Mouse (Mus musculus) neural tube, embryonic 15.5 days (tissue): ENCODE measurements around the gene Trim46. TPM values are rescaled to one million over a fixed set of nuclear protein-coding genes. Genes with fewer than 3 reads are reported as not detected.

ENCODE experiments used
- ATAC-seq: fragments of 200-750 bp; cut with Nextera tagmentation; 2 replicates; pipeline ENCODE4 v1.8.0; 2017; ENCODE audit warnings: mild to moderate bottlenecking, moderate TSS enrichment, moderate library complexity; ENCODE audit not compliant: low FRiP score
- H3K27ac ChIP-seq: fragments of 300-500 bp; sonication (generic); replicated peaks from 2 replicates; pipeline ENCODE4 v1.5.1; 2015; ENCODE audit warnings: mild to moderate bottlenecking, inconsistent platforms
- H3K27me3 ChIP-seq: fragments of 300-500 bp; sonication (generic); replicated peaks from 2 replicates; pipeline ENCODE4 v1.6.1; 2015; ENCODE audit warnings: inconsistent platforms
- H3K36me3 ChIP-seq: fragments of 300-500 bp; sonication (generic); 2 replicates; pipeline ENCODE4 v1.6.1; 2015; ENCODE audit warnings: inconsistent platforms
- H3K4me1 ChIP-seq: fragments of 300-500 bp; sonication (generic); 2 replicates; pipeline ENCODE4 v1.6.1; 2015; ENCODE audit warnings: inconsistent platforms
- H3K4me2 ChIP-seq: fragments of 300-500 bp; sonication (generic); 2 replicates; pipeline ENCODE4 v1.6.1; 2015; ENCODE audit warnings: inconsistent platforms, mild to moderate bottlenecking, moderate library complexity
- H3K4me3 ChIP-seq: fragments of 300-500 bp; sonication (generic); replicated peaks from 2 replicates; pipeline ENCODE4 v1.5.1; 2015; ENCODE audit warnings: mild to moderate bottlenecking, inconsistent platforms
- H3K9ac ChIP-seq: fragments of 300-500 bp; sonication (generic); replicated peaks from 2 replicates; pipeline ENCODE4 v1.6.1; 2015; ENCODE audit warnings: mild to moderate bottlenecking, inconsistent platforms
- H3K9me3 ChIP-seq: fragments of 300-500 bp; sonication (generic); replicated peaks from 2 replicates; pipeline ENCODE4 v1.6.1; 2016; ENCODE audit warnings: inconsistent platforms
- WGBS: fragments of 180-500 bp; shearing (Covaris S2); methylation state at CpG from one replicate; pipeline ENCODE4 v1.1.7; 2015; ENCODE audit warnings: mixed read lengths; 5-methylcytosine and 5-hydroxymethylcytosine counted together
- polyA plus RNA-seq: library from polyadenylated mRNA; unstranded; fragments of >200 nt; fragmentation: Nextera tagmentation; extraction: Ambion mirVana; gene quantifications from 2 replicates; pipeline ENCODE4 v1.2.1, GENCODE M21; 2015

The Trim46 gene
- polyA plus RNA-seq, result 63.0 and 76.6 TPM in 2 replicates

DNA sequence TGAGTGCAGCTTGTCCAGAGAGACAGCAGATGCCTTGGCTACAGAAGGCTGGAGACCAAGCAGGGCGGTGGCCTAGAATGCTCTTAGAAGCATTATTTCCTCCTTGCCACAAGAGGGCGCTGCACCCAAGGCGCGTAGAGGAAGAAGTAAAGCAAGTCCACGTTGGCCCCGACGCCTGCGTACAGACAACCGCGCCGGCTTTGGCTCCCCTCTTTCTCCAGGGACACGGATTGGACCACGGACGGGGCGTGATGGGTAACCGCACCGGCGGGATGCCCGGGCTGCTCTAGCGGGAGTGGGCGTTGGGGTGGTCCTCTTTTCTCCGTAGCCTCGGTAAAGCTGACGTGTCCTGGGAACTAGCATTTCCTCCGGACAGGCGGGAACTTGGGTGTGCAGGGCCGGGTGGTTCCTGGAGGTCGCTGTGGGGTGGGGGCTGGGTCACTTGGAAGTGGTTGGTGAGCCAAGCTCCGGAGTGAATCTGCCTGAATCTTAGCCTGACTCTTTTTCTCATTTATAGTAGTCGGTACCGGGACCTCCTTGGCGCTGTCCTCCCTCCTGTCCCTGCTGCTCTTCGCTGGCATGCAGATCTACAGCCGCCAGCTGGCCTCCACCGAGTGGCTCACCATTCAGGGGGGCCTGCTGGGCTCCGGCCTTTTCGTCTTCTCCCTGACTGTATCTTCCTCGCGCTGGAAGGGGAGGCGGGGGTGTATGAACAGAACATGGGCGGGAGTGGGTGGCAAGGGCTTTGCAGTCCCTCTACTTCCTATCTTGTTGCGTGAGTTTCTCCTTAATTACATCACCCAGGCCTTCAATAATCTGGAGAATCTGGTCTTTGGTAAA lies at the start of gene Trim46:
Gene Trim46, minus strand, starts transcription at position 49 of the 840 bp plus-strand sequence.
- H3K4me1 ChIP-seq, result peaks cover 69% of the 10 kb centered on the region
- peaks cover 20% of the 10 kb centered on the region for H3K36me3 ChIP-seq
- H3K9ac ChIP-seq, result peak within 1 kb of the TSS; percentile 73
- no peaks in the 10 kb centered on the region for H3K27me3 ChIP-seq
- under 1% methylated on average over 41 of the region's 42 CpGs for WGBS
- H3K27ac ChIP-seq, result peak within 1 kb of the TSS; percentile 95
- peak; percentile 74 for ATAC-seq
- H3K9me3 ChIP-seq, result no peaks in the 10 kb centered on the region
- peak within 1 kb of the TSS; percentile 73 for H3K4me2 ChIP-seq
- H3K4me3 ChIP-seq, result peak within 1 kb of the TSS; percentile 58

DNA sequence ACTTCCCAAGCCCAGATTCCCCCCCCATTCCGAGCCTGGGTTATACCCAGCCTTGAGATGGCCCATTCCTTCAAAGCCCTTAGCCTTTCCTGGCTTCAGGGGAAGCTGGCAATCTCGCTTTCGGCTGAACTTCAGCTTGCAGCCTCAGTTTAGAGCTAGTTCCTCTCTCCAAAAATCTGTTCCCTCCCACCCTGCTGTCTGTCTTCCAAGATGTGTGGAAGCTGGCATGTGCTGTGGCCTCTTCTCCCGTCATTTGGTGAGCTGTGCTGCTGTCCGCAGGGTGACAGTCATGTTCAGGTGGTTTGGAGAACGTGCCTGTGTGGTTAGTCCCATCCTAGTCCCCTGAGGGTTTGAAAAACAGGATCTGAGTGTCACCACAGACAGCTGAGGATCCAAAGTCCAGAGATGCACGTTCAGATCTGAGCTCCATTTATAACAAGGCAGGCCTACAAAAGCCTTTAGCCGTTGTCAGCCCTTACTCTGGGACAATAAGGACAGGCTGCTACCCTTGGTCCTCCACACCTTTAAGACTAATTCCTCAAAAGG lies 49.6 kb upstream of the Trim46 start:
- 84% methylated on average over 8 of the region's 8 CpGs for WGBS
- H3K4me1 ChIP-seq, result peaks cover 10% of the 10 kb centered on the region
- no peak overlapping the region for H3K4me2 ChIP-seq
- H3K27ac ChIP-seq, result no peak overlapping the region
- no peak overlapping the region for H3K4me3 ChIP-seq
- H3K36me3 ChIP-seq, result no peaks in the 10 kb centered on the region
- no peak overlapping the region for H3K9ac ChIP-seq
- H3K27me3 ChIP-seq, result 0 out of 2 replicates have a peak, but pooled peaks cover 4% of the 10 kb centered on the region
- no peaks in the 10 kb centered on the region for H3K9me3 ChIP-seq
- ATAC-seq, result no peak

DNA sequence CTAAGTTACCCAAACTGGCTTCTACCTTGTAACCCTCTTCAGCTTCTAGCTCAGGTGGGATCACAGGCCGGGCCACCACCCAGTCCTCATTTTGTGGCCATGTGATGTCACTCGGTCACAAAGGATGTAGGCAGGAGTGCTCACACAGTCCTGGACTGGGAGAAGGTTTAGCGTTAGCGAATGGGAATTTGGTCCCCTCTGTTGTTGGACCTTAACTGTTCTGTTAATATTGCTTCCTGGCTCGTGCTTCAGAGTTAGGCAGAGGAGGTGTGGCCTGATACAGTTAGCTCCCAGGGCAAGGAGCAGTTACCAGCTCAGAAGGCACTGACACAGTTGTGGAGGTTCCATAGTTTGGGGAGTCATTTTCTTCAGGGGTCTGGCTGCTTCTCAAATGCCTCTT lies 48.1 kb upstream of the Trim46 start:
- ATAC-seq, result no peak
- no peak overlapping the region for H3K27ac ChIP-seq
- H3K4me3 ChIP-seq, result no peak overlapping the region
- no peaks in the 10 kb centered on the region for H3K36me3 ChIP-seq
- no peaks in the 10 kb centered on the region for H3K27me3 ChIP-seq
- no peaks in the 10 kb centered on the region; the same call in 1 of the 2 replicates for H3K4me1 ChIP-seq
- whole genome bisulfite sequencing, result 75% methylated on average over 5 of the region's 5 CpGs
- H3K9ac ChIP-seq, result no peak overlapping the region
- no peaks in the 10 kb centered on the region for H3K9me3 ChIP-seq
- no peak overlapping the region for H3K4me2 ChIP-seq

DNA sequence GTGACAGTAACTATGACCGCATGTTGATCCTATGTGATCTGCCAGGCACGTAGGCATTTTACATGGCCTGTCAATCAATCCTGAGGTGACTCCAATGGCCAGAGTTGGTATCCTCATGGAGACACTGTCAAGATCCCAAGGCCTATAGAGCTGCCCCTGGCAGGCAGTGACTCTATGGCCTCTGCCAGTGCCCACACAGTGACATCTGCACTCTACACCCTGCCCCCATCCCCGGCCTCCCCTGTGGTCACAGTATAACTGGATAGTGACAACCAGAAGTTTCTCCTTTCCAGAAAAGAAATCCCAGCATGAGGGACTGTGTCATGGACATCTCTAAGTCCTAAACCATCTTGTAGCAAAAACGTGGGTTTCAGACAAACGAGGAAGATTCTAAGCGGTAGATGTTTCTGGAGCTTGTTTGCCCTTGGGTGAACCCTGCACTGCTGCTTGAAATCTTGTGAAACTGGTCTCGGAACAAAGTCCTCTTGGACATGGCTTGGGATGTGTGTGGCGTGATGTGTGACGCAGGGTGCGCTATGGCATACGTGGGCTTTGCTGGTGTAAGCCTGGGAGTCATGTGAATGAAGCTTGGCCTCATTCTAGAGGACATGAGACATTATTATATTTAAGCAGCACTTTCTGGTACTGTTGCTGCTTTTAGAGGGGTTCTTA lies 47.3 kb upstream of the Trim46 start:
- no peak overlapping the region for H3K9ac ChIP-seq
- H3K9me3 ChIP-seq, result no peaks in the 10 kb centered on the region
- no peaks in the 10 kb centered on the region for H3K27me3 ChIP-seq
- H3K27ac ChIP-seq, result no peak overlapping the region
- WGBS, result 95% methylated on average over 11 of the region's 11 CpGs
- no peak overlapping the region for H3K4me2 ChIP-seq
- no peak for ATAC-seq
- H3K36me3 ChIP-seq, result no peaks in the 10 kb centered on the region
- no peak overlapping the region for H3K4me3 ChIP-seq
- H3K4me1 ChIP-seq, result no peaks in the 10 kb centered on the region; the same call in 1 of the 2 replicates

DNA sequence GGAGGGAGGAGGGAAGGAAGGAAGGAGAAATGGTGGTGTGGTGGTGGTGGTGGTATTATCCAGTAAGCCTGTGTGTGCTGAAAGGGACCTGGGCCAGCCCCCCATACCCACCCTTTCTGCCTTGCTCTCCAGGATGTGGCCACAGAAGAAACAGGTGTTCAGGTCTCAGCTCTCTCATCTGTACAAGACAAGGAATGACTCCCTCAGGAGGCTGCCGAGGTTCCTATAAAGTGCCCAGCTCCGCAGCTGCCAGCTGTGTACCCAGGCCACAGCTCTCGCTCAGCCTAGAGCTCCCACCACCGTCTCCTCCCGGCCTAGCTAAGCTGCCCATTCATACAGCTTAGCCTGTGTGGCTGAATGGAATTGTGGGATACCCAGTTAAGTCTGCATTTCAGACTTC lies 46.2 kb upstream of the Trim46 start:
- no peaks in the 10 kb centered on the region for H3K27me3 ChIP-seq
- H3K4me1 ChIP-seq, result no peaks in the 10 kb centered on the region; the same call in 1 of the 2 replicates
- H3K9ac ChIP-seq, result no peak overlapping the region
- no peak overlapping the region for H3K4me2 ChIP-seq
- H3K36me3 ChIP-seq, result no peaks in the 10 kb centered on the region
- H3K4me3 ChIP-seq, result no peak overlapping the region
- no peak for ATAC-seq
- 53% methylated on average over 5 of the region's 5 CpGs for WGBS
- no peak overlapping the region for H3K27ac ChIP-seq
- no peaks in the 10 kb centered on the region for H3K9me3 ChIP-seq

DNA sequence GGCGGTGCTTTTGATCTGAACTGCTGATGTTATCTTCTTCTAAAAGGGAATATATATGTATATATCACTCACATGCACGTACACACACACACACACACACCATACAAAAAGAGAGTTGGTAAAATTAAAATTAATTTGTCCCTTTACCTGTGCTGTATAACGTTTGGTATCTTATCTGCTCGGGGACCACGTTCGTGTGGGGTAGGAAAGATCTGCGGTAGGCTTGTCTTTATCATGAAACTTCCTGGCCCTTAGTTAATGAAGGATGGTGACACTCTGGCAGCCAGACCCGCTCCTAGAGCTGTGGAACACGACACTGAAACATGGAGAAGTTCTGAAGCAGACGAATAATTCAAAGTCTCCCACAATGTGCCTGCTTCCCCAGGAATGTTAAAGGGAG lies 45.8 kb upstream of the Trim46 start:
- Histone ChIP-seq H3K4me2 (no peak overlapping the region), H3K27me3 (no peaks in the 10 kb centered on the region), H3K4me3 (no peak overlapping the region), H3K36me3 (no peaks in the 10 kb centered on the region), H3K4me1 (no peaks in the 10 kb centered on the region), H3K27ac (no peak overlapping the region), H3K9ac (no peak overlapping the region), H3K9me3 (no peaks in the 10 kb centered on the region)
- no peak for ATAC-seq
- WGBS, result 83% methylated on average over 10 of the region's 10 CpGs

DNA sequence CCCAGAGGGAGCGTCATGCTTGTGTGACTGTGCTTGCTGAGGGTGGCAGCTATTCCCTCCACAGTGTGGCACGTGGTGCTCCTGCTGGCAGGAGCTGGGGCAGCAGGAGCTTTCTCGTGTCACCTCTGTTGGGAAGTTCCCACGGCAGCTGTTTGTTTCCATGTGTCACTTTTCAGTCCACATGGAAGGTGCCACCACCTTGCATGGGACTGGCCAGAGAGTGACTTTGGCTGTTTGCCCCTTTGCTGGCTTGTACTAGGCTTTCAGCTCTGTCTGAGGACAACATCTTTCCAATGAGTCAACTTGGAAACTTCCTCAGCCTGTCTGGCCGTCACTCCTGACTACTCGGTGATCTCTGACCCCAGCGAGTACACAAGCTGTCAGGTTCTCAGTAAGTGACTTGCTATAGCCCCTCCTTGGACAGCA lies 42.4 kb upstream of the Trim46 start:
- no peak overlapping the region for H3K27ac ChIP-seq
- WGBS, result 62% methylated on average over 7 of the region's 7 CpGs
- H3K27me3 ChIP-seq, result no peaks in the 10 kb centered on the region
- no peak overlapping the region for H3K4me2 ChIP-seq
- no peak overlapping the region for H3K9ac ChIP-seq
- H3K4me1 ChIP-seq, result no peaks in the 10 kb centered on the region
- H3K36me3 ChIP-seq, result no peaks in the 10 kb centered on the region
- no peak for ATAC-seq
- H3K4me3 ChIP-seq, result no peak overlapping the region
- H3K9me3 ChIP-seq, result no peaks in the 10 kb centered on the region

DNA sequence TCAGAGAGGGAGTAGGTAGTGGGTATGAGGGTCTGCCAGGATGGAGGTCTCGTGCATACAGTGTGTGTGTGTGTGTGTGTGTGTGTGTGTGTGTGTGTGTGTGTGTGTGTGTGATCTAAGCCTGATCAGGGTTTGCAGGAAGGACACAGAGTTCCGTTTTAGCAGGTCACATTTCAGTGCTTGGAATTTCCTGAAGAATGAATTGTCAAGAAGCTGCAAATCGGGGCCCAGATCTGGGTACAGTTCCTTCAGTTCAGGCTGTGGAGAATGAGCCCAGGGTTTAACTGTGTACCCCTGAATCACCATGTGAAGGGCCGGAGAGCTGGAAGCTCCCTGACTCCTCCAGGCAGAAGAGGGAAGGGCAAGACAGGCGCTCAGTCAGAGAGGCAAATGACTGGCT lies 41.2 kb upstream of the Trim46 start:
- Histone ChIP-seq H3K4me2 (no peak overlapping the region), H3K27me3 (no peaks in the 10 kb centered on the region), H3K9me3 (no peaks in the 10 kb centered on the region), H3K36me3 (no peaks in the 10 kb centered on the region), H3K4me3 (no peak overlapping the region), H3K4me1 (peaks cover 2% of the 10 kb centered on the region), H3K9ac (no peak overlapping the region), H3K27ac (no peak overlapping the region)
- no peak for ATAC-seq
- WGBS, result 70% methylated on average over 5 of the region's 5 CpGs

DNA sequence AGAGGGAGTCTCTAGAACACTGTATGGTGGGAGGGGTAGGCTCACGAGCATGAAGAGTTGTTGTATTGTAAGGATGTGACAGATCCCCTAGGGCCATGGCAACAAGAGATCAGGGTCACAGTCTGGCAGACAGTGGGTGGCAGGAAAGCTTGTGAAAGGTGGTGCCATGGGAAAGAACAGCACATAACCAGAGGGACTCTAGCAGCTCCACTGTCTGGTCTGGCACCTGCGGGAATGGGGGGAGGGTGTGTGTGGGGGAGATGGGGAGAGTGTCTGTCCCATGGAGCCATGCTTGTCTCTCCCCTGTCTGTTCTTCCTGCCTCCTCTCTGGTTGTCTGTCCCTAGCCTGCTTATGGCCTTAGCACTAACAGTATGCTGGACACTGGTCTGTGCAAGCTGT lies 39.4 kb upstream of the Trim46 start:
- H3K27me3 ChIP-seq, result no peaks in the 10 kb centered on the region
- H3K9ac ChIP-seq, result no peak overlapping the region
- H3K4me2 ChIP-seq, result no peak overlapping the region
- H3K4me1 ChIP-seq, result peaks cover 18% of the 10 kb centered on the region
- no peak overlapping the region for H3K4me3 ChIP-seq
- H3K36me3 ChIP-seq, result no peaks in the 10 kb centered on the region
- no peak overlapping the region for H3K27ac ChIP-seq
- 30% methylated on average over 2 of the region's 2 CpGs for WGBS
- H3K9me3 ChIP-seq, result no peaks in the 10 kb centered on the region
- no peak for ATAC-seq

DNA sequence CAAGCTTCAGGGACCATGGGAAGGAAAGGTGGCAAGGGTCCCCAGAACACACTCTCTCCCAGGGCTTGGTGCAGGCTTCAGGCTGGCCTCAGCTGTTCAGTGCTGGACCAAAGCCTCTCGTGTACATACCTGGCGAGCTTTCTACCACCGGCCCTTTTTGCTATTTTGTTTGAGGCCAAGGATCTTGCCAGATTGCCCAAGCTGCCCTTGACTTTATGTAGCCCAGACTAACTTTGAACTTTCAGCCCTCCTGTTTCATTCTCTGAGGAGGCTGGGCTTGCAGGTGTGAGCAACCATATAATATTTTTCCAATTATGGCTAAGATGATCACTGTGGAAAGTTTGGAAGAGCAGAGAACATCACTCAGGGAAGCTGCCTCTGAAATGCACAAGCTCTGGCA lies 38.2 kb upstream of the Trim46 start:
- H3K4me3 ChIP-seq, result no peak overlapping the region
- no peak for ATAC-seq
- H3K4me2 ChIP-seq, result no peak overlapping the region
- no peaks in the 10 kb centered on the region for H3K36me3 ChIP-seq
- no peak overlapping the region for H3K27ac ChIP-seq
- H3K9ac ChIP-seq, result no peak overlapping the region
- peaks cover 31% of the 10 kb centered on the region for H3K4me1 ChIP-seq
- H3K9me3 ChIP-seq, result no peaks in the 10 kb centered on the region
- no peaks in the 10 kb centered on the region for H3K27me3 ChIP-seq
- WGBS, result 96% methylated on average over 3 of the region's 3 CpGs

DNA sequence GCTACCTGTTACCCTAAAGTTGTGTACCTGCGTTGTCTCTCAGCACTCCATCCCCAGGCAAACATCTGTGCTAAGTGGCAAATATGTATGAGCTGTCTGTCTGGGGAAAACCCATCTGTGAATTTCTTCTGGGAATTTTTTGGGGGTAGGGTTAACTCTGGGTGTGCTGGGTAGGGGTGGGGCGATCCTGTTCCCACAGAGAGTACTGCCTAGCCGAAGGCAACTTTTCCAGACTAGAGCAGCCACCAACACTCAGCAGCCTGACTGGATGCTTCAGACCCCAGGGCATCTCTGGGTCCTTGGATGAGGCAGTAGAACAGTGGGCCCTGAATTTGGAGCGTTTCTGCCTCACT lies 36.2 kb upstream of the Trim46 start:
- ATAC-seq, result no peak
- Histone ChIP-seq H3K4me3 (no peak overlapping the region), H3K4me2 (peak overlapping the region; percentile 89; the same call in 1 of the 2 replicates), H3K9me3 (no peaks in the 10 kb centered on the region), H3K27ac (no peak overlapping the region), H3K4me1 (peaks cover 43% of the 10 kb centered on the region), H3K27me3 (peaks cover 15% of the 10 kb centered on the region), H3K36me3 (no peaks in the 10 kb centered on the region), H3K9ac (no peak overlapping the region)
- 18% methylated on average over 4 of the region's 4 CpGs for WGBS
